Mouse (Mus musculus) hindbrain, embryonic 16.5 days (tissue): ENCODE results near the gene Higd1b. TPM values are rescaled to one million over a fixed set of nuclear protein-coding genes. Genes with fewer than 3 reads are reported as not detected.
A peak's percentile ranks its signal among the peaks of the same experiment; 100 is the strongest.

ENCODE experiments used
- ATAC-seq: fragments of 200-750 bp; cut with Nextera tagmentation; 2 replicates; pipeline ENCODE4 v1.8.0; 2017; ENCODE audit warnings: moderate TSS enrichment, moderate library complexity
- H3K27ac ChIP-seq: fragments of 300-500 bp; sonication (generic); 2 replicates; pipeline ENCODE4 v1.5.1; 2014; ENCODE audit warnings: low read depth, mild to moderate bottlenecking, control low read depth, low read length, moderate library complexity
- H3K27me3 ChIP-seq: fragments of 300-500 bp; sonication (generic); replicated peaks from 2 replicates; pipeline ENCODE4 v1.6.1; 2014; ENCODE audit warnings: low read length; ENCODE audit not compliant: control insufficient read depth, insufficient read depth
- H3K36me3 ChIP-seq: fragments of 300-500 bp; sonication (generic); 2 replicates; pipeline ENCODE4 v1.6.1; 2014; ENCODE audit warnings: mild to moderate bottlenecking, low read length, moderate library complexity, mixed read lengths; ENCODE audit not compliant: control insufficient read depth, insufficient read depth
- H3K4me1 ChIP-seq: fragments of 300-500 bp; sonication (generic); 2 replicates; pipeline ENCODE4 v1.6.1; 2014; ENCODE audit warnings: low read depth, low read length; ENCODE audit not compliant: control insufficient read depth, insufficient read depth
- H3K4me2 ChIP-seq: fragments of 300-500 bp; sonication (generic); 2 replicates; pipeline ENCODE4 v1.6.1; 2014; ENCODE audit warnings: mild to moderate bottlenecking, low read length, control low read depth, moderate library complexity
- H3K4me3 ChIP-seq: fragments of 300-500 bp; sonication (generic); 2 replicates; pipeline ENCODE4 v1.5.1; 2014; ENCODE audit warnings: mild to moderate bottlenecking, low read length, control low read depth, moderate library complexity
- H3K9ac ChIP-seq: fragments of 300-500 bp; sonication (generic); 2 replicates; pipeline ENCODE4 v1.6.1; 2014; ENCODE audit warnings: low read depth, mild to moderate bottlenecking, control low read depth, low read length, moderate library complexity
- H3K9me3 ChIP-seq: fragments of 300-500 bp; sonication (generic); 2 replicates; pipeline ENCODE4 v1.6.1; 2014; ENCODE audit warnings: mild to moderate bottlenecking, low read length, moderate library complexity; ENCODE audit not compliant: control insufficient read depth
- WGBS: fragments of 180-500 bp; shearing (Covaris S2); extraction: QIAGEN DNeasy Blood & Tissue Kit; methylation state at CpG from one replicate; pipeline ENCODE4 v1.1.7; 2014; 5-methylcytosine and 5-hydroxymethylcytosine counted together
- polyA plus RNA-seq: library from polyadenylated mRNA; unstranded; fragments of >200 nt; fragmentation: Nextera tagmentation; extraction: Ambion mirVana; gene quantifications from 2 replicates; pipeline ENCODE4 v1.2.1, GENCODE M21; 2015

Higd1b gene
- polyA plus RNA-seq, 1 experiment from 2014 or later, result 19.5 TPM

DNA sequence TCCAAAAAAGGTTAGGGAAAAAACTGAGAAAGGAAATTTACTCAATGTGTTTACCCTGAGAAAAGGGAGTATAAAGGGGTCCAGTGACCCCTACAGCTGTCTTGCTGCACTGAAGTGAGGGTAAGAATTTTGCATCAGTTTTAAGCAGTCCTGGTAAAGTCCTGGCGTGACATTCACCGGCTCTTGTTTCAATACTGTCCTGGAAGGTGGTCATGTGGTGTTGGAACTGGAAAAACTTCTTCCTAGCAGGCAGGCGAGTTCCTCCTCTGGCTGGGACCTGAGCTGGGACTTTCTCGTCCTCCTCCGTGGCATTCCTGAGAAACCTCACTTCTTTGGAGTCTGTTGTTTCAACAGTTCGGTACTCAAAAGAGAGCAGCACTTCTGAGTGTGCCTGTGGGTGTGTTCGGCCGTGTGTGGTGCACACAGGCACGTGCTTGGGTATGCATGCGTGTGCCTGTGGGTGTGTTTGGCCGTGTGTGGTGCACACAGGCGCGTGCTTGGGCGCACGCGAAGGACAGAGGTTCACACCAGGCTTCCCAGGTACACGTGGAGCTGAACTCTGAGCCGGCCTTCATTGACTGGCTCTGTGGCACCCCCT lies 2.9 kb upstream of the Higd1b start:
- no peaks in the 10 kb centered on the region for H3K9me3 ChIP-seq
- no peaks in the 10 kb centered on the region for H3K4me1 ChIP-seq
- H3K27me3 ChIP-seq, result no peaks in the 10 kb centered on the region
- WGBS, result 73% methylated on average over 18 of the region's 18 CpGs
- H3K36me3 ChIP-seq, result peaks cover 11% of the 10 kb centered on the region
- no peak overlapping the region for H3K4me2 ChIP-seq
- H3K27ac ChIP-seq, result peak overlapping the region; percentile 21; the same call in 1 of the 2 replicates
- H3K4me3 ChIP-seq, result no peak overlapping the region
- ATAC-seq, result no peak
- no peak overlapping the region for H3K9ac ChIP-seq

DNA sequence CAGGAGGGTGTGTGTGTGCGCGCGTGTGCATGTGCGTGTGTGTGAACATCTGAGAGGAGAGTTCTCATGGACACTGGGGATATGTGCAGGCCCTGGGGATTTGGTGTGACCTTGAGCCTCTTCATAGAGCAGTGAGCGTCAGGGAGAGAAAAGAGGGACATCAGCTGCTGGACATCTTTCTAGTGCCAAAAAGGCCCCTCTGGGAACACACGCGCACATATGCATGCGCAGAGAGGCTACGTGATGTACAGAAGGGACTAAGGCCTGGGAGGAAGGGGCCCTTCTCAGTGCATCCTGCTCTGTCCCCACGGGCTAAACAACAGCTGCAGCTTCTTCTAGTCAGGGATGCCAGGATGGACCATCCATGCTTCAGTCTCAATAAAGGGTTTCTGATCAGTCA lies 1.4 kb upstream of the Higd1b start:
- Histone ChIP-seq H3K36me3 (peaks cover 23% of the 10 kb centered on the region), H3K4me2 (no peak overlapping the region), H3K4me3 (no peak overlapping the region), H3K27ac (no peak overlapping the region), H3K9me3 (no peaks in the 10 kb centered on the region), H3K4me1 (no peaks in the 10 kb centered on the region), H3K9ac (no peak overlapping the region), H3K27me3 (no peaks in the 10 kb centered on the region)
- ATAC-seq, result no peak
- WGBS, result 77% methylated on average over 10 of the region's 10 CpGs

DNA sequence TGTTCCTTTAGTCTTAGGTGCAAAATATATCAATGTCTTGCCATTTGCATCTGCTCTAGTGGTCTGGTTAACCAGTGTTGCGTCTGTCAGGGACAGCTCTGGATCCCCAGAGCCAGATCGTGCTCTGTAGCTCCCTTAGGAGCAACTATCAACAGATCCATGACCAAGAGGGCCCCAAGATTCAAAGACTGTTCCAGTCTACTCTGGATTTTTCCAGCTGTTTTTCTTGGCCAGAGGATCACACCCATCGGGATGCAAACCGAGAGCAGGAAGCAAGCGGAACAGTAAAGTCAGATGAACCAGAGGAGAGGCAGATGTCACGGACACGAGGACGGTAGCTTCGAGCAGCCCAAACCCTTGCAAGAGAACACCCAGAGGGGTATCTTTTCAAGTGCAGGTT lies 497 bp downstream of the Higd1b start:
- Histone ChIP-seq H3K9me3 (no peaks in the 10 kb centered on the region), H3K27ac (no peak overlapping the region), H3K4me2 (no peak overlapping the region), H3K9ac (no peak overlapping the region), H3K4me1 (no peaks in the 10 kb centered on the region), H3K27me3 (no peaks in the 10 kb centered on the region), H3K4me3 (no peak overlapping the region), H3K36me3 (peaks cover 35% of the 10 kb centered on the region)
- WGBS, result 84% methylated on average over 9 of the region's 9 CpGs
- ATAC-seq, result no peak

DNA sequence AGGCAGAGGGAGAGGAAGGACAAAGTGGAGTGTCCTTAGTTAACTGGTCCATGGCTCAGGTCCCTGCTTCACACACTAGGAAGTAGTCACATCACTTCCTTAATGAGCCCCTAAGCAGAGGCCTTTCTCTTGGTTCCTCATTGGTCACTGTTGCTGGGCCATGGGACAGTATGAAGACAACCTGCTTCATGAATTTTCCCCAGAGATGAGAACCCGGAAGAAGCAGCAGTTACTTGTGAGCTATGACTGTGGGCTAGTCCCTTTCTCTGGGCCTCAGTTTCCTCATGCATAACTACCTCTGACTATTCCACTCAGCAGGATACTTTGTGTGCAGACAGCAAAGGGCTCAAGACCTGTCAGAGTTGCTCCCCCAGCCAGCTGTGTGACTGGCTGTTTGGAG lies 1.7 kb downstream of the Higd1b start:
- Histone ChIP-seq H3K9me3 (no peaks in the 10 kb centered on the region), H3K9ac (no peak overlapping the region), H3K4me3 (no peak overlapping the region), H3K36me3 (peaks cover 42% of the 10 kb centered on the region), H3K4me2 (no peak overlapping the region), H3K27ac (no peak overlapping the region; the same call in 1 of the 2 replicates), H3K27me3 (no peaks in the 10 kb centered on the region), H3K4me1 (no peaks in the 10 kb centered on the region)
- no peak for ATAC-seq
- 95% methylated on average over 1 of the region's 1 CpGs for WGBS

DNA sequence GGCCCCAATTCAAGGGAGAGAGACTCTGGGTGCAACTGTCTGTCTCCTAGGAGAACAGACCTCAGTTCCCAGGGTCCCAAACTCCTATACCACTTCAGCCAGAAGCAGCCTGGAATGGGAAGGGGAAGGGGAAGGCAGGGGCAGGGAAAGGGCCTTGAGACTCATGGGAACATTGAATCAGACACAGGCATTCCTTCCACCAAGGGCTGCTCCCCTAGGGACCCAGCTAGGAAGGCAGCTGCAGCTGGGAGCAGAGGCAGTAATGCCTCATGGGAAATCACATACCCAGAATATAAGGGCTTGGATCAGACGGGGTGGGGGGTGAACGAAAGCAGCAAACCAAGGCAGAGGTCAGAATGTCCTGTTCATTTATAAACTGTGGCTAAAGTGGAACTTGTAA lies 2.5 kb downstream of the Higd1b start:
- H3K9ac ChIP-seq, result no peak overlapping the region
- ATAC-seq, result no peak
- H3K9me3 ChIP-seq, result no peaks in the 10 kb centered on the region
- 78% methylated on average over 2 of the region's 2 CpGs for whole genome bisulfite sequencing
- no peaks in the 10 kb centered on the region for H3K27me3 ChIP-seq
- peak overlapping the region; percentile 29; the same call in 1 of the 2 replicates for H3K27ac ChIP-seq
- no peak overlapping the region for H3K4me3 ChIP-seq
- no peaks in the 10 kb centered on the region for H3K4me1 ChIP-seq
- peaks cover 49% of the 10 kb centered on the region for H3K36me3 ChIP-seq
- no peak overlapping the region for H3K4me2 ChIP-seq

DNA sequence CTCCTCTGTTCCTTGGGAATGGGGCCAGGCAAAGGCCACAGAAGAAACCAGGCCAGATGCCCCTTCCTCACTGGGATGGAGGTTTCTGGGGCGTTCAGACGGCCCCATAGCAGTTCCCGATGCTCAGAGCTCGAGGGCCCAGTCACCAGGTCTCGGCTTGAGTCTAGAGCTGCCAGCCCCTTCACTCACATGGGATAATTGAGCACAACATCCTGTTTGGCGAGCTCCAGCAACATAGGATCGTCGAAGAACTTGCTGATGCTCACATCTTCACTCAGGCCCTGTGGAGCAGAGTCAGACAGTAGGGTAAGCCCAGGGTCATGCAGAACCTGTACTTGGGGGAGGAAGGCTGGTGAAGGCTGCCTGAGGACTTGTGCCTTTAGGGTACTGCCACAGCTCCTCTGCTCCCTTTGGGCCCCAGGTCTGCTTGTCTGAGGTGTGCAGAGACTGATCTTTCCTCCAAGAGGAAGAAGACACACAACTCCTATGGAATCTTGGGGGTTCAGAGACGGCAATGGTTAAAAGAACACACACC lies 3.0 kb downstream of the Higd1b start:
- Histone ChIP-seq H3K4me2 (no peak overlapping the region), H3K27ac (0 out of 2 replicates have a peak overlapping the region, but pooled peaks have one; percentile 48), H3K4me1 (no peaks in the 10 kb centered on the region), H3K9me3 (no peaks in the 10 kb centered on the region), H3K36me3 (peaks cover 52% of the 10 kb centered on the region), H3K27me3 (no peaks in the 10 kb centered on the region), H3K9ac (no peak overlapping the region), H3K4me3 (no peak overlapping the region)
- ATAC-seq, result no peak
- 84% methylated on average over 9 of the region's 9 CpGs for WGBS

DNA sequence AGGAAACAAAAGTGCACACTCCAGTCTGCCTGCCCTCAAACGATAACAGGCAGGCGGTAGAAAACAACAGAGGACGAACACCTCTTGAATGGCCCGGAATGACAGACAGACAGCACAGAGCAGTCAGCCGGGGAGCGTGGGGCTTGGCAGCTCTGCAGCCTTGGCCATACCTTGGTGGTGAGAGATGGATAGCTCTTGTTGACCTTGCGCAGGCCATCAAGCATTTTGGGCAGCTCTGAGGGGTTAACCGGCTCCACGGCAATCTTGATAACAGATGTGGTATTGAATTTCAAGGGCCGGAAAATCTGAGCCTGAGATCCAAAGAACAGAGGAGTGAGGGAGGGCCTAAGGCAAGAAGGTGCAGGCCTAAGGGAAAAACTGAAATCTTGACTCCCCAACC lies 10.3 kb downstream of the Higd1b start:
- H3K9ac ChIP-seq, result no peak overlapping the region
- H3K27ac ChIP-seq, result no peak overlapping the region
- no peaks in the 10 kb centered on the region for H3K4me1 ChIP-seq
- no peak for ATAC-seq
- WGBS, result 87% methylated on average over 10 of the region's 10 CpGs
- no peaks in the 10 kb centered on the region for H3K9me3 ChIP-seq
- no peaks in the 10 kb centered on the region for H3K27me3 ChIP-seq
- peaks cover 71% of the 10 kb centered on the region for H3K36me3 ChIP-seq
- no peak overlapping the region for H3K4me2 ChIP-seq
- H3K4me3 ChIP-seq, result no peak overlapping the region

DNA sequence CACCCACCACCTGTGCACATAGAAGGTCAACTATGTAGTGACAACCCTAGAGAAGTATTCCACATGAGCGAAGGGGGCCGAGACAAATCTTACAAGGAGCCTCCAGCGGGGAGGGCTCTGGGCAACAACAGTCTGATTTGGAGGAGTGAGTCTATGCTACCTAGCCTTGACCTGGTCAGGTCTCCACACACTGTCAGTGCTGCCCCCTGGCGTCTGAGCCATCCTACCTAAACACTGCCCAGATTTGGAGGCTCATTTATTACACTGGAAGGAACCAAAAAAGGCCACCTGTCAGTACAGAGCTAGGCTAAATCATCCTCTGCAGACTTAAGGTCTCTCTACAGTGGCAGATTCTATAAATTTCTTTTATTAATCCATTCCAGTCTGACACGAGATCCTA lies 16.2 kb downstream of the Higd1b start:
- Histone ChIP-seq H3K4me1 (no peaks in the 10 kb centered on the region), H3K4me3 (no peak overlapping the region), H3K36me3 (peaks cover 52% of the 10 kb centered on the region), H3K27me3 (no peaks in the 10 kb centered on the region), H3K4me2 (no peak overlapping the region), H3K9ac (no peak overlapping the region), H3K27ac (no peak overlapping the region), H3K9me3 (no peaks in the 10 kb centered on the region)
- no peak for ATAC-seq
- WGBS, result 69% methylated on average over 5 of the region's 5 CpGs

DNA sequence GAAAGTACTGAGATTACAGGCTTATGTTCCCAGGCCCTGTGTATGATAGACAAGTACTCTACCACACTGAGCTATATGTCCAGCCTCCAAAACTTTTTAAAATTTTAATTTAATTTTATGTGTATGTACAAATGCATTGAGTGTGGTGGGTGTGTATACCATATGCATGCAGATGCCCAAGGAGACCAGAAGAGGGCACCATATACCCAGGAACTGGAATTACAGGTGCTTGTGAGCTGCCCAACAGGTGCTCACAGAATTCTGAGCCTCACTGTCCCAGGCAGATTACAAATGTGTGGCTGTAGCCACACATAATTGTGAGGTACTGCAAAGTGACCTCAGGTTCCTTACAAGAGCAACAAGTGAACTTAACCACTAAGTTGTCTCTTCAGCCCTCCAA lies 18.1 kb downstream of the Higd1b start:
- Histone ChIP-seq H3K27me3 (no peaks in the 10 kb centered on the region), H3K4me3 (no peak overlapping the region), H3K4me2 (no peak overlapping the region), H3K9ac (no peak overlapping the region), H3K27ac (no peak overlapping the region), H3K36me3 (peaks cover 49% of the 10 kb centered on the region), H3K9me3 (no peaks in the 10 kb centered on the region), H3K4me1 (no peaks in the 10 kb centered on the region)
- ATAC-seq, result no peak
